In genomic region chr6:114652209-114652608, GRCm38 (mm10) we compare ENCODE assay signal across 9 mouse cellular contexts. TPM values are rescaled to one million over a fixed set of nuclear protein-coding genes. Genes with fewer than 3 reads are reported as not detected.
DNase-seq lines count a peak whose midpoint lies in the region; ATAC-seq and TF ChIP-seq lines count a peak whose summit lies in the region.
"Had no signal": no experiment of that assay in that cellular context is flagged by ENCODE, and none has a peak within 500 bp of the region (broad histone marks: within the 10 kb centered on the region; RNA-seq: fewer than 3 reads in every experiment).

No protein-coding gene starts in this region.

- ATAC-seq in lung, embryonic 16.5 days (ENCODE audit: low read depth), result peak; percentile 38
- ATAC-seq in hindbrain, postnatal 0 days, result 0 out of 2 replicates have a peak, but pooled peaks have one; percentile 18
- peak; percentile 56 for ATAC-seq in neural tube, embryonic 13.5 days (ENCODE audit: low read depth)

- H3K9me3 ChIP-seq in lung, embryonic 16.5 days (ENCODE audit: control insufficient read depth, low read length), result no peaks in the 10 kb centered on the region
- no peaks in the 10 kb centered on the region for H3K9me3 ChIP-seq in hindbrain, postnatal 0 days (ENCODE audit: low read length)
- H3K9me3 ChIP-seq in neural tube, embryonic 13.5 days, result no peaks in the 10 kb centered on the region

- no peaks in the 10 kb centered on the region for H3K27me3 ChIP-seq in cerebellum, adult 2 months (ENCODE audit: control insufficient read depth, insufficient read depth, low read length)
- no peaks in the 10 kb centered on the region for H3K27me3 ChIP-seq in lung, embryonic 16.5 days (ENCODE audit: control insufficient read depth, insufficient read depth, low read depth, low read length)
- H3K27me3 ChIP-seq in hindbrain, postnatal 0 days (ENCODE audit: insufficient read depth, low read length), result no peaks in the 10 kb centered on the region
- H3K27me3 ChIP-seq in neural tube, embryonic 13.5 days, result peaks cover 9% of the 10 kb centered on the region

- DNase-seq in cerebellum, postnatal 10 days, result peak; percentile 46 to 59
- DNase-seq in cerebellum, adult 2 months, result no peak
- DNase-seq in lung, postnatal 25 days (ENCODE audit: low spot score), result no peak
- DNase-seq in hindbrain, postnatal 0 days (ENCODE audit: low spot score), result peak; percentile 74
- no peak for DNase-seq in cerebellum, postnatal 36 days
- no peak for DNase-seq in cerebellum, adult 11-12 months
- DNase-seq: cerebellum, adult 11 months had no signal

- no peak overlapping the region for H3K4me2 ChIP-seq in lung, embryonic 16.5 days (ENCODE audit: low read depth, low read length)
- no peak overlapping the region for H3K4me2 ChIP-seq in hindbrain, postnatal 0 days (ENCODE audit: low read depth, low read length)
- no peak overlapping the region for H3K4me2 ChIP-seq in neural tube, embryonic 13.5 days

- no peaks in the 10 kb centered on the region for H3K36me3 ChIP-seq in lung, embryonic 16.5 days (ENCODE audit: control insufficient read depth, insufficient read depth, low read length)
- H3K36me3 ChIP-seq in hindbrain, postnatal 0 days (ENCODE audit: insufficient read depth, low read length), result no peaks in the 10 kb centered on the region
- H3K36me3 ChIP-seq in neural tube, embryonic 13.5 days, result no peaks in the 10 kb centered on the region

- H3K9ac ChIP-seq in lung, embryonic 16.5 days (ENCODE audit: low read length), result no peak overlapping the region
- H3K9ac ChIP-seq in hindbrain, postnatal 0 days (replicated peaks; ENCODE audit: low read length), result no peak overlapping the region
- H3K9ac ChIP-seq in neural tube, embryonic 13.5 days, result no peak overlapping the region

- WGBS in cerebellum, adult 2 months, result 10% methylated on average over 3 of the region's 3 CpGs
- WGBS in lung, embryonic 16.5 days, result 25% methylated on average over 3 of the region's 3 CpGs
- 9% methylated on average over 3 of the region's 3 CpGs for WGBS in hindbrain, postnatal 0 days
- 33% methylated on average over 3 of the region's 3 CpGs for WGBS in neural tube, embryonic 13.5 days

- H3K4me1 ChIP-seq in cerebellum, adult 2 months (ENCODE audit: control insufficient read depth, insufficient read depth, low read length), result peaks cover 6% of the 10 kb centered on the region
- peaks cover 7% of the 10 kb centered on the region; the same call in 1 of the 2 replicates for H3K4me1 ChIP-seq in lung, embryonic 16.5 days (replicated peaks; ENCODE audit: control insufficient read depth, insufficient read depth, low read length)
- no peaks in the 10 kb centered on the region for H3K4me1 ChIP-seq in hindbrain, postnatal 0 days (ENCODE audit: insufficient read depth, low read length)
- H3K4me1 ChIP-seq in neural tube, embryonic 13.5 days (replicated peaks), result peaks cover 13% of the 10 kb centered on the region

- TF ChIP-seq POLR2A in cerebellum, adult 2 months (IDR thresholded peaks at IDR 0.05; ENCODE audit: borderline replicate concordance, insufficient read depth, low read length), result no peak

- H3K27ac ChIP-seq in cerebellum, adult 2 months (ENCODE audit: insufficient read depth, low read length), result no peak overlapping the region
- no peak overlapping the region for H3K27ac ChIP-seq in lung, embryonic 16.5 days (ENCODE audit: low read length)
- 0 out of 2 replicates have a peak overlapping the region, but pooled peaks have one; percentile 51 for H3K27ac ChIP-seq in hindbrain, postnatal 0 days
- no peak overlapping the region for H3K27ac ChIP-seq in neural tube, embryonic 13.5 days (replicated peaks)

- no peak for TF ChIP-seq CTCF in cerebellum, adult 2 months (IDR thresholded peaks at IDR 0.05; ENCODE audit: borderline replicate concordance, insufficient read depth, low read depth, low read length)
- no peak for TF ChIP-seq CTCF in hindbrain, postnatal 0 days (IDR thresholded peaks at IDR 0.05; ENCODE audit: low read depth)

- H3K4me3 ChIP-seq in cerebellum, adult 2 months (replicated peaks; ENCODE audit: insufficient read depth, low read depth, low read length), result no peak overlapping the region
- no peak overlapping the region for H3K4me3 ChIP-seq in lung, embryonic 16.5 days (ENCODE audit: low read length)
- H3K4me3 ChIP-seq in hindbrain, postnatal 0 days (ENCODE audit: low read length), result no peak overlapping the region
- no peak overlapping the region for H3K4me3 ChIP-seq in neural tube, embryonic 13.5 days

RNA-seq across cellular contexts. Expression of gene Atg7, which starts 9.3 kb away (rescaled TPM):
- 22.2 and 24.9 TPM in 2 replicates for polyA plus RNA-seq in cerebellum, adult 2 months (2012; rRNA removed)
- polyA plus RNA-seq in lung, embryonic 16.5 days (2015; fragmentation: Nextera tagmentation; extraction: Ambion mirVana), result 23.9 and 24.9 TPM in 2 replicates
- total RNA-seq in hindbrain, postnatal 0 days (2014; rRNA removed), result 15.0 and 17.5 TPM in 2 replicates
- 15.9 and 16.6 TPM in 2 replicates for polyA plus RNA-seq in hindbrain, postnatal 0 days (2015; fragmentation: Nextera tagmentation; extraction: Ambion mirVana)
- polyA plus RNA-seq in neural tube, embryonic 13.5 days (2015; fragmentation: Nextera tagmentation; extraction: Ambion mirVana), result 18.1 and 21.1 TPM in 2 replicates

Comparison
In these comparisons a context has a peak if more than half of its experiments do, and no peak if none do; other contexts are left out.
1. DNase-seq: peak in cerebellum, postnatal 10 days (2 of 2) and hindbrain, postnatal 0 days (single experiment); none in cerebellum, adult 2 months (0 of 2), lung, postnatal 25 days (single experiment), cerebellum, postnatal 36 days (0 of 2) and cerebellum, adult 11-12 months (single experiment).
2. Peak in every context shown above with its lines, with median percentiles within 50 percentile points of each other: ATAC-seq.